Mouse (Mus musculus): ENCODE measurements around the gene Gm10663. TPM values are rescaled to one million over a fixed set of nuclear protein-coding genes. Genes with fewer than 3 reads are reported as not detected.

Gene Gm10663
- not detected in 2 replicates for polyA plus RNA-seq (2014; fragmentation: Nextera tagmentation; extraction: Ambion mirVana)

DNA sequence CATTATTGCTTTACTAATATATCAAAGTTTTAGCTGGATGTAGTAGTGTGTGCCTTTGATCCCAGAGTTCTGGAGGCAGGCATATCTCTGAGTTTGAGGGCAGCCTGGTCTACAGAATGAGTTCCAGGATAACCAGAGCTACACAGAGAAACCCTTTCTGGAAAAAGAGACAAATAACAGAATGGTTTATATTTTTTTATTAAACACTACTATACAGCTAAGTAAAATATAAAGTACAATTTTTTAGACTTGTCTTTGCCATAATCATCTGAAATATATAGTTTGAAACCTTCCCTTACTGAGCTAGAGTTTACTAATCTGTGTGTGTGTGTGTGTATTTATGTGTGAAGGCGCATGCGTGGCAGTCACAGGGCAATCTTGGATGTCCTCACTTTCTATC, at the start of gene Gm10663:
Gm10663 (plus strand) TSS at position 301 of the 400 bp plus-strand sequence.
- no peaks in the 10 kb centered on the region for H3K36me3 ChIP-seq (ENCODE audit: control insufficient read depth, insufficient read depth, low read length)
- no peak within 1 kb of the TSS for H3K9ac ChIP-seq (ENCODE audit: low read length)
- no peaks in the 10 kb centered on the region for H3K4me1 ChIP-seq (ENCODE audit: control insufficient read depth in 2 of 2, insufficient read depth in 2 of 2, low read length in 2 of 2)
- H3K4me2 ChIP-seq (ENCODE audit: low read length), result peak within 1 kb of the TSS; percentile 23; the same call in 1 of the 2 replicates
- no peak within 1 kb of the TSS for H3K4me3 ChIP-seq (ENCODE audit: control insufficient read depth in 1 of 2, insufficient read depth in 1 of 2, low read depth in 1 of 2, low read length in 2 of 2)
- H3K9me3 ChIP-seq (ENCODE audit: control insufficient read depth, low read length), result no peaks in the 10 kb centered on the region
- 84% methylated on average over 2 of the region's 2 CpGs for WGBS
- no peak within 1 kb of the TSS for H3K27ac ChIP-seq (replicated peaks in 1 of 2; ENCODE audit: control insufficient read depth in 1 of 2, insufficient read depth in 1 of 2, low read depth in 2 of 2, low read length in 2 of 2)
- no peaks in the 10 kb centered on the region for H3K27me3 ChIP-seq (ENCODE audit: control insufficient read depth, insufficient read depth, low read length)
- no peak for ATAC-seq (ENCODE audit: insufficient number of reproducible peaks, insufficient read depth, low FRiP score, low read depth)

DNA sequence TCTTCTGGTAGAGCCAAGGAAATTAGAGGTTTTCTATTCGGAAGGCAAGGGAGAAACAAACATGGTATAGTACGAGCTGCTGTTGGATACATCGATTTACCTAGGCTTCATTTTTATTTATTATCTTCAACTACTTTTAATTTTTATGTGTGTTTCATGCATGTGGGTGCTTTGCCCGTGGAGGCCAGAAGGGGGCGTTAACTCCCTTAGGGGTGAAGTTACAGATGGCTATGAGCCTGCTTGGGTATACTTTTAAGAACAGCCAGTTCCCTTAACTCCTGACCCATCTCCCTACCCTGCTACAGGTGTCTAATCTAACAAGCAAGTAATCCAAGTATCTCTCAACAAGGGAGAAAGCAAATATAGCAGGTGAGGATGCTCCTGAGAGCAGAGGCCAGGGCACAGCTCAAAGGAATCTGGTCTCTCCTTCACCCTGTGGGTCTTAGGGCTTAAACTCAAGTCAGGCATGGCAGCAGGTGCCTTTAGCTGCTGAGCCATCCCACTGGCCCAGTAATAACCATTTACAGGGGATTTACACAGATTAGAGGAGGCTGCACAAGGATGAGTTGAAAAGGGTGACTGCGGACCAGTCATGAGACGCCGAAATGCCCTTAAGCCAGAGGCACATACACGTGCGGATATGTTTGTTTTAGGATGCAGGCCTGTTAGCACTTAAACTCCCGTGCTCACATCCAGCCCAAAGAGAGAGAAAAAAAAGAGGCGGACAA, 45.7 kb upstream of the Gm10663 start:
- WGBS, result 79% methylated on average over 12 of the region's 12 CpGs
- H3K4me2 ChIP-seq (ENCODE audit: low read length), result no peak overlapping the region
- no peaks in the 10 kb centered on the region for H3K27me3 ChIP-seq (ENCODE audit: control insufficient read depth, insufficient read depth, low read length)
- H3K9me3 ChIP-seq (ENCODE audit: control insufficient read depth, low read length), result no peaks in the 10 kb centered on the region
- H3K27ac ChIP-seq (replicated peaks in 1 of 2; ENCODE audit: control insufficient read depth in 1 of 2, insufficient read depth in 1 of 2, low read depth in 2 of 2, low read length in 2 of 2), result no peak overlapping the region
- no peak for ATAC-seq (ENCODE audit: insufficient number of reproducible peaks, insufficient read depth, low FRiP score, low read depth)
- H3K36me3 ChIP-seq (ENCODE audit: control insufficient read depth, insufficient read depth, low read length), result no peaks in the 10 kb centered on the region
- H3K4me3 ChIP-seq (ENCODE audit: control insufficient read depth in 1 of 2, insufficient read depth in 1 of 2, low read depth in 1 of 2, low read length in 2 of 2), result no peak overlapping the region
- no peak overlapping the region for H3K9ac ChIP-seq (ENCODE audit: low read length)
- H3K4me1 ChIP-seq (ENCODE audit: control insufficient read depth in 2 of 2, insufficient read depth in 2 of 2, low read length in 2 of 2), result no peaks in the 10 kb centered on the region

DNA sequence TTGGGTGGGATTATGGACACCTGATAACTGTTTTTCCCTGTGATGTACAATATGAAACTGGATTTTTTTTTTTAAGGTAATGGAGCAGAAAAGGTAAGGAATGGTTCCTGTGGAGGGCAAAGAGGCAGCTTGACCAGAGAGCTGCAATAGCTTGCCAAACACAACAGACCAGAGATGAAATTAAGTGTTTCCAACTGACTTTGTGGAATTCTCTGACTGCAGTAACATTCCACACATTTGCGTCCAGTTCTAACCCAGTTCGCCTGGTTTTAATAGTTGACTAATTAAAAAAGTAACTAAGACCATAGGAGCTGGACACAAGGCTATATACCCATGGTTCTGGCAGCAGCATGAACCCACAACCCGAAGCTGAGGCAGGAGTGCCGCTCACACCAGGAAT, 45.1 kb upstream of the Gm10663 start:
- Histone ChIP-seq H3K27me3 (ENCODE audit: control insufficient read depth, insufficient read depth, low read length) (no peaks in the 10 kb centered on the region), H3K9me3 (ENCODE audit: control insufficient read depth, low read length) (no peaks in the 10 kb centered on the region), H3K4me2 (ENCODE audit: low read length) (no peak overlapping the region), H3K4me3 (ENCODE audit: control insufficient read depth in 1 of 2, insufficient read depth in 1 of 2, low read depth in 1 of 2, low read length in 2 of 2) (no peak overlapping the region), H3K4me1 (ENCODE audit: control insufficient read depth in 2 of 2, insufficient read depth in 2 of 2, low read length in 2 of 2) (no peaks in the 10 kb centered on the region), H3K36me3 (ENCODE audit: control insufficient read depth, insufficient read depth, low read length) (no peaks in the 10 kb centered on the region), H3K27ac (replicated peaks in 1 of 2; ENCODE audit: control insufficient read depth in 1 of 2, insufficient read depth in 1 of 2, low read depth in 2 of 2, low read length in 2 of 2) (no peak overlapping the region), H3K9ac (ENCODE audit: low read length) (no peak overlapping the region)
- no peak for ATAC-seq (ENCODE audit: insufficient number of reproducible peaks, insufficient read depth, low FRiP score, low read depth)
- WGBS, result 79% methylated on average over 4 of the region's 4 CpGs

DNA sequence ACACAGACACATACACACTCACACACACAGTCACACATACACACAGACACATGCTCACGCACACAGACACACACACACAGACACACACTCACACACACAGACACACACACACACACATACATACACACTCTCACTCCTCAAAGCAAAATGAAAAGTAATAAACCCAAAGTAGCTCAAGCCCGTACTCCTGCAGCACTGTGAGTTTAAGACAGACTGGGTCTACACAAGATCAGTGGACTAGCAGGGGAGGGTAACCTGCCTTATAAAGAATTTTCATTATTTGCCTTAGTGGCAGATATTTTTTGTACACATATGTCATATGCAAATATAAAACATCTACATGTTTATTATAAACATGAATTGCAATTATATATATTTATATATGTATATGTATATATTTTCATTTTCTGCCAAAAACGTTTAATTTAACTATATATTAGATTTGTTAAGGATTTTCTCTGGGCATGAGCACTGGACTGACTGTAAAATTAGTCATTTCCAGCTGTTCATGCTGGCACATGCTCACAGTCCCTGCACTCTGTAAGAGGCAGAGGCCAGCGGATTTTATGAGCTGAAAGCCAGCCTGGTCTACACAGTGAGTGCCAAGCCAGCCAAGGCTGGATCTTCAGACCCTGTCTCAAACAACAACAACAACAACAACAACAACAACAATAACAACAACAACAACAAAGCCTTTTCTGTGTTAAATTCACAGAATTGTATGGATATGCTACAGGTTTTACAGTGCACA, 43.9 kb upstream of the Gm10663 start:
- no peaks in the 10 kb centered on the region for H3K9me3 ChIP-seq (ENCODE audit: control insufficient read depth, low read length)
- 74% methylated on average over 4 of the region's 4 CpGs for WGBS
- H3K27ac ChIP-seq (replicated peaks in 1 of 2; ENCODE audit: control insufficient read depth in 1 of 2, insufficient read depth in 1 of 2, low read depth in 2 of 2, low read length in 2 of 2), result no peak overlapping the region
- H3K4me3 ChIP-seq (ENCODE audit: control insufficient read depth in 1 of 2, insufficient read depth in 1 of 2, low read depth in 1 of 2, low read length in 2 of 2), result no peak overlapping the region
- ATAC-seq (ENCODE audit: insufficient number of reproducible peaks, insufficient read depth, low FRiP score, low read depth), result no peak
- no peak overlapping the region for H3K4me2 ChIP-seq (ENCODE audit: low read length)
- no peak overlapping the region for H3K9ac ChIP-seq (ENCODE audit: low read length)
- H3K36me3 ChIP-seq (ENCODE audit: control insufficient read depth, insufficient read depth, low read length), result no peaks in the 10 kb centered on the region
- H3K4me1 ChIP-seq (ENCODE audit: control insufficient read depth in 2 of 2, insufficient read depth in 2 of 2, low read length in 2 of 2), result 0 out of 4 replicates have a peak, but pooled peaks cover 0 to 2% of the 10 kb centered on the region in 2 experiments
- no peaks in the 10 kb centered on the region for H3K27me3 ChIP-seq (ENCODE audit: control insufficient read depth, insufficient read depth, low read length)

DNA sequence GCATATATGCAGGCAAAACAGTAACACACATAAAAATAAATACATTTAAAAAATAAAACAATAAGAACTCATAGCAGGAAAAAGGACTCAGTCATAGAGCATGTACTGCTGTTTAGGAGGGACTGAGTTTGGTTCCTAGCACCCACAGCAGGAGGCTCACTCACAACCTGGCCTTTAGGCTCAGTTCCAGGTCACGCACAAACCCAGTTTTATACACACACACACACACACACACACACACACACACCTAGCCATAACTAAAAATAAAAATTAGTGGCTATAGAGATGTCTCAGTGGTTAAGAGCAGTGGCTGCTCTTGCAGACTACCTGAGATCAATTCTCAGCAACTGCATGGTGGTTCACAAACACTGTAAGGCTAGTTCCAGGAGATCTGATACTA, 42.7 kb upstream of the Gm10663 start:
- Histone ChIP-seq H3K9me3 (ENCODE audit: control insufficient read depth, low read length) (no peaks in the 10 kb centered on the region), H3K4me3 (ENCODE audit: control insufficient read depth in 1 of 2, insufficient read depth in 1 of 2, low read depth in 1 of 2, low read length in 2 of 2) (no peak overlapping the region), H3K4me2 (ENCODE audit: low read length) (no peak overlapping the region), H3K36me3 (ENCODE audit: control insufficient read depth, insufficient read depth, low read length) (no peaks in the 10 kb centered on the region), H3K27me3 (ENCODE audit: control insufficient read depth, insufficient read depth, low read length) (no peaks in the 10 kb centered on the region), H3K9ac (ENCODE audit: low read length) (no peak overlapping the region), H3K4me1 (ENCODE audit: control insufficient read depth in 2 of 2, insufficient read depth in 2 of 2, low read length in 2 of 2) (peaks cover under 1 to 2% of the 10 kb centered on the region in 2 experiments; a peak in 1 of 4 replicates), H3K27ac (replicated peaks in 1 of 2; ENCODE audit: control insufficient read depth in 1 of 2, insufficient read depth in 1 of 2, low read depth in 2 of 2, low read length in 2 of 2) (no peak overlapping the region)
- 85% methylated on average over 1 of the region's 1 CpGs for WGBS
- no peak for ATAC-seq (ENCODE audit: insufficient number of reproducible peaks, insufficient read depth, low FRiP score, low read depth)

DNA sequence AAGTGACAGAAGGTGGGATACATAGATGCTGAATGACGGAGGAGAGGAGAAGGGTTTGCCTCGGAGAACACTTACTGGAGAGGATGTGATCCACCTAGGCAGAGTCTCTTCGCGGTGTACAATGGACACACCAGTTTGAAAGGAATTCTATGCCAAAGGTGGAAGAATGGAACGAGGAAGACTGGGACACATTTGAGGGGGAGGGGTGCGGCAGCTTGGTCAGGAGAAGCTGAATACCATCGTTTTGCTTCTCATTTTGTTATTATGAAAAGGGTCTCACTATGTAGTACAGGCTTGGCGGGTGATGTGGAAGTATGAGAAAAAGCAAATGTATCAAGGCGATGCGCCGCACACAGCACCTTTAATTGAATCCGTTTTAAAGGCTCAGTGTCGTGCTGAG, 41.8 kb upstream of the Gm10663 start:
- Histone ChIP-seq H3K27me3 (ENCODE audit: control insufficient read depth, insufficient read depth, low read length) (no peaks in the 10 kb centered on the region), H3K4me2 (ENCODE audit: low read length) (no peak overlapping the region), H3K4me3 (ENCODE audit: control insufficient read depth in 1 of 2, insufficient read depth in 1 of 2, low read depth in 1 of 2, low read length in 2 of 2) (no peak overlapping the region), H3K36me3 (ENCODE audit: control insufficient read depth, insufficient read depth, low read length) (no peaks in the 10 kb centered on the region), H3K4me1 (ENCODE audit: control insufficient read depth in 2 of 2, insufficient read depth in 2 of 2, low read length in 2 of 2) (peaks cover 2% of the 10 kb centered on the region in 2 experiments; a peak in 1 of 4 replicates), H3K9me3 (ENCODE audit: control insufficient read depth, low read length) (no peaks in the 10 kb centered on the region), H3K9ac (ENCODE audit: low read length) (no peak overlapping the region), H3K27ac (replicated peaks in 1 of 2; ENCODE audit: control insufficient read depth in 1 of 2, insufficient read depth in 1 of 2, low read depth in 2 of 2, low read length in 2 of 2) (no peak overlapping the region)
- WGBS, result 82% methylated on average over 13 of the region's 13 CpGs
- ATAC-seq (ENCODE audit: insufficient number of reproducible peaks, insufficient read depth, low FRiP score, low read depth), result no peak

DNA sequence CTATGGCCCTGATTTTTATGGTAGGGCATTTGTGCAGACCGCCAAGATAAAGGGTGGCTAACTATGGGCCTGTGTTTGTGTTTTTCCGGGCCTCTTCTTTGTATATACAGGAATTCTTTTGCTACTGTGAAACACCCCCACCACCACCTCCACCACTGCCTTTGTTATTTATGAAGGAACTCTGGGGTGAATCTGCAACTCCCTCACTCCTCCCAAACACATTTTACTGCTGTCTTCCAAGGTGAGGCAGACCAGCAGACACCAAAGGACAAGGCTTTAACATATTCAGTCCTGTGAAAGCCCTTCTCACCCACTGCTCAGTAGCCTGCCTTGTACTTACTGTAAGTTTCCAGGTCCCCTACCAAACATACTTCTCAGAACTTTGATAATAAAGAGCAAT, 40.7 kb upstream of the Gm10663 start:
- H3K36me3 ChIP-seq (ENCODE audit: control insufficient read depth, insufficient read depth, low read length), result no peaks in the 10 kb centered on the region
- no peak for ATAC-seq (ENCODE audit: insufficient number of reproducible peaks, insufficient read depth, low FRiP score, low read depth)
- H3K27ac ChIP-seq (replicated peaks in 1 of 2; ENCODE audit: control insufficient read depth in 1 of 2, insufficient read depth in 1 of 2, low read depth in 2 of 2, low read length in 2 of 2), result no peak overlapping the region
- H3K9ac ChIP-seq (ENCODE audit: low read length), result no peak overlapping the region
- H3K4me3 ChIP-seq (ENCODE audit: control insufficient read depth in 1 of 2, insufficient read depth in 1 of 2, low read depth in 1 of 2, low read length in 2 of 2), result no peak overlapping the region
- H3K9me3 ChIP-seq (ENCODE audit: control insufficient read depth, low read length), result no peaks in the 10 kb centered on the region
- no peak overlapping the region for H3K4me2 ChIP-seq (ENCODE audit: low read length)
- no peaks in the 10 kb centered on the region for H3K27me3 ChIP-seq (ENCODE audit: control insufficient read depth, insufficient read depth, low read length)
- H3K4me1 ChIP-seq (ENCODE audit: control insufficient read depth in 2 of 2, insufficient read depth in 2 of 2, low read length in 2 of 2), result peaks cover 2% of the 10 kb centered on the region in 2 experiments; a peak in 1 of 4 replicates
- WGBS, result 66% methylated on average over 2 of the region's 2 CpGs

Measured in heart, embryonic 14.5 days (tissue).